In the genomic region with DNA sequence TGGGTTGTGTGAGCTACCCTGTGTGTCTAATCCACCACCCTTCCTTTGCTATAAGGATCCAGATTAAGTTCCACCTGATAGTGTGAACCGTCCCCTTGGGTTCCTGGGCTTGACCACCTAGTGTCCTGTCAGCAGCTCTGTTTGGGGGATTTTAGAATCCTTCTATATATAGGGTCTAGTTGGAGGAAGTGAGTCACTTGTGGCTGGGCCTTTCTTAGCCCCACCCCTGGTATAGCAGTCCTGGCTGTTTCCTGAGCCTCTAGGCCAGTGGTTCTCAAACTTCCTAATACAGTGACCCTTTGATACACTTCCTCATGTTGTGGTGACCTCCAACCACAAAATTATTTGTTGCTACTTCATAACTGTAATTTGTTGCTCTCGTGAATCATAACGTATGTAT, we compare ENCODE assay signal across 10 mouse cellular contexts.
DNase-seq lines count a peak whose midpoint lies in the region; ATAC-seq and TF ChIP-seq lines count a peak whose summit lies in the region.
"Had no signal": no experiment of that assay in that cellular context is flagged by ENCODE, and none has a peak within 500 bp of the region (broad histone marks: within the 10 kb centered on the region; RNA-seq: fewer than 3 reads in every experiment).

No protein-coding gene starts in this region.

- no peak overlapping the region for H3K4me3 ChIP-seq in intestine, embryonic 16.5 days (ENCODE audit: low read length)
- H3K4me3 ChIP-seq in intestine, postnatal 0 days (ENCODE audit: low read depth, low read length): no peak overlapping the region
- no peak overlapping the region for H3K4me3 ChIP-seq in embryonic facial prominence, embryonic 10.5 days
- H3K4me3 ChIP-seq: limb, embryonic 13.5 days had no signal

- no peaks in the 10 kb centered on the region for H3K9me3 ChIP-seq in intestine, embryonic 16.5 days (ENCODE audit: control insufficient read depth, low read length)
- H3K9me3 ChIP-seq in intestine, postnatal 0 days (ENCODE audit: control insufficient read depth): no peaks in the 10 kb centered on the region
- H3K9me3 ChIP-seq in embryonic facial prominence, embryonic 10.5 days: no peaks in the 10 kb centered on the region
- H3K9me3 ChIP-seq: limb, embryonic 13.5 days had no signal

- ATAC-seq in intestine, embryonic 16.5 days: peak; percentile 46; the same call in 1 of the 2 replicates
- no peak for ATAC-seq in intestine, postnatal 0 days
- ATAC-seq in erythroid progenitor cell, adult 5-6 weeks (replicated peaks; ENCODE audit: low FRiP score, poor library complexity, severe bottlenecking): no peak

- no peak overlapping the region for H3K4me2 ChIP-seq in intestine, embryonic 16.5 days (ENCODE audit: low read depth, low read length)
- H3K4me2 ChIP-seq in intestine, postnatal 0 days (replicated peaks; ENCODE audit: low read depth): no peak overlapping the region
- H3K4me2 ChIP-seq: limb, embryonic 13.5 days had no signal

- DNase-seq in 416B (ENCODE audit: low read depth): peak; percentile 95
- no peak for DNase-seq in embryonic facial prominence, embryonic 10.5 days (ENCODE audit: low spot score)
- peak; percentile 63 for DNase-seq in lung, postnatal 36 days
- DNase-seq in embryo, embryonic 10 days (ENCODE audit: low spot score): no peak
- no peak for DNase-seq in right cerebral cortex, postnatal 10 days (ENCODE audit: low spot score in 2 of 2)
- DNase-seq: adrenal gland, postnatal 25 days had no signal

- WGBS in intestine, embryonic 16.5 days: 86% methylated on average over 3 of the region's 3 CpGs
- WGBS in intestine, postnatal 0 days: 78% methylated on average over 3 of the region's 3 CpGs
- WGBS in embryonic facial prominence, embryonic 10.5 days: 86% methylated on average over 3 of the region's 3 CpGs

- H3K27me3 ChIP-seq in intestine, embryonic 16.5 days (replicated peaks; ENCODE audit: control insufficient read depth, insufficient read depth, low read length): no peaks in the 10 kb centered on the region
- no peaks in the 10 kb centered on the region for H3K27me3 ChIP-seq in intestine, postnatal 0 days (replicated peaks; ENCODE audit: control insufficient read depth, insufficient read depth, low read length)
- peaks cover 9% of the 10 kb centered on the region; the same call in 1 of the 2 replicates for H3K27me3 ChIP-seq in embryonic facial prominence, embryonic 10.5 days (replicated peaks; ENCODE audit: low read depth, poor library complexity, severe bottlenecking)
- H3K27me3 ChIP-seq: limb, embryonic 13.5 days had no signal

- H3K9ac ChIP-seq in intestine, embryonic 16.5 days (ENCODE audit: low read depth, low read length): no peak overlapping the region
- no peak overlapping the region for H3K9ac ChIP-seq in intestine, postnatal 0 days (ENCODE audit: low read depth, low read length)
- H3K9ac ChIP-seq: limb, embryonic 13.5 days had no signal

- H3K27ac ChIP-seq in intestine, embryonic 16.5 days (ENCODE audit: low read length): no peak overlapping the region
- no peak overlapping the region for H3K27ac ChIP-seq in intestine, postnatal 0 days (ENCODE audit: low read depth, low read length)
- peak overlapping the region; percentile 58 for H3K27ac ChIP-seq in embryonic facial prominence, embryonic 10.5 days (replicated peaks)
- H3K27ac ChIP-seq: limb, embryonic 13.5 days had no signal

- H3K4me1 ChIP-seq in intestine, embryonic 16.5 days (ENCODE audit: control insufficient read depth, insufficient read depth, low read length): peaks cover 8% of the 10 kb centered on the region
- H3K4me1 ChIP-seq in intestine, postnatal 0 days (replicated peaks; ENCODE audit: control insufficient read depth, insufficient read depth, low read length): no peaks in the 10 kb centered on the region
- peaks cover 83% of the 10 kb centered on the region for H3K4me1 ChIP-seq in embryonic facial prominence, embryonic 10.5 days

- H3K36me3 ChIP-seq in intestine, embryonic 16.5 days (ENCODE audit: control insufficient read depth, insufficient read depth, low read length): no peaks in the 10 kb centered on the region
- H3K36me3 ChIP-seq in intestine, postnatal 0 days (ENCODE audit: control insufficient read depth, insufficient read depth): no peaks in the 10 kb centered on the region
- no peaks in the 10 kb centered on the region for H3K36me3 ChIP-seq in embryonic facial prominence, embryonic 10.5 days (replicated peaks)
- H3K36me3 ChIP-seq: limb, embryonic 13.5 days had no signal

- no peak for TF ChIP-seq CTCF in intestine, postnatal 0 days (IDR thresholded peaks at IDR 0.05; ENCODE audit: low read depth)

Comparison
In these comparisons a context has a peak if more than half of its experiments do, and no peak if none do; other contexts are left out.
1. DNase-seq: peak in 416B (single experiment) and lung, postnatal 36 days (single experiment); none in embryonic facial prominence, embryonic 10.5 days (single experiment), embryo, embryonic 10 days (single experiment) and right cerebral cortex, postnatal 10 days (0 of 2).